Mouse (Mus musculus) T-helper 17 cell (primary cell): ENCODE data around the gene Atp2a2.
"Not testable (repeated sequence)": the region's sequence is repeated elsewhere in the genome, so short reads cannot be mapped to it uniquely, and the experiment has no call there.

Experiments
- in situ Hi-C, 2 experiments: fragments of 300-600 bp; cut with MboI, MseI; formaldehyde crosslinking; loops; 1 replicate in 1 of 2; 2 replicates in 1 of 2; pipeline ENCODE4 v1.15.1; 2025; ENCODE audit warnings: high pct_unique_total_duplicates in 2 of 2

The Atp2a2 gene

GRCm38 (mm10) chr5:122421271-122422068, 80.6 kb downstream of the Atp2a2 start, which contains the start of gene Anapc7:
TSS of gene Anapc7 (plus strand) at chr5:122421693.
- in situ Hi-C loops: no loop called here

DNA sequence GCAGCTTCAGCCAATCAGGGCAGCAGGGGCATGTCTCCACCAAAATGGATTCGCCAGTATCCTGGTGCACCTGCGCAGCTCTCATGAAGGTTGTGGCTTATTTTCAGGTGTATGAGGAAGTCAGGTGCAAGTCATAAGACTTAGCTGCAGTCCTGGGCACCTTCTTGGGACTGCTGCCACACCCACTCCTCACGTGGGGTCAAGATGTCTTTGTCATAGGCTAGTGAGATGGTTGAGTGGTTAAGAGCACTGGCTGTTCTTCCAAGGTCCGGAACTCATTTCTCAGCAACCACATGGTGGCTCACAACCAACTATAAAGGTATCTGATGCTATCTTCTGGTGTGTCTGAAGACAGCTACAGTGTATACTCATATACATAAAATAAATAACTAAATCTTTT, 81.3 kb downstream of the Atp2a2 start:
- in situ Hi-C loops: not testable (repeated sequence)

- in situ Hi-C loops: no loop called here
Observed at GRCm38 (mm10) chr5:122415465-122415864, 86.6 kb downstream of the Atp2a2 start.

- in situ Hi-C loops: loop anchor here in 1 of 2 experiments (5.0 kb wide), 1 partner anchor 208 kb away; no protein-coding TSS in a partner anchor
Observed at GRCm38 (mm10) chr5:122414351-122414750, 87.7 kb downstream of the Atp2a2 start.

GRCm38 (mm10) chr5:122412826-122413225, 89.2 kb downstream of the Atp2a2 start:
- in situ Hi-C loops: loop anchor here in 1 of 2 experiments (5.0 kb wide), 1 partner anchor 209 kb away; no protein-coding TSS in a partner anchor

DNA sequence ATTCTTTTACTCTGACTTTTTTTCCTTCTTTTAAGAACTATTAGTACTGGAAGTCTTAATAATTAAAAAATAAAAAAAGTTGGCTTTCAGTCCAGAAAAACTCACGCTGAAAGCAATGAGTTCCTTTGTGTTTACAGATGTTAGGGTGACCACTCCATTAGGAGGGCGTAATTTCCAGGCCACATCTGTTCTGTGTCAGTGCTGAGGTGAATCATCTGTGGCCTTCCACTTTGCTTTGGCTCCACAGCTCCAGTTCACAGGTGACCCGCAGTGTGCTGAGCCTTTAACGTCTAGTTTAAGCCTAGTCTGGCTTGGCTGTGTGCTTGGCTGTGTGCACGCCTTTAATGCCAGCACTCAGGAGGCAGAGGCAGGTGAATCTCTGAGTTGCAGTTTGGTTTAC, 90.1 kb downstream of the Atp2a2 start:
- in situ Hi-C loops: loop anchor here in 1 of 2 experiments (5.0 kb wide), 1 partner anchor 210 kb away; no protein-coding TSS in a partner anchor

DNA sequence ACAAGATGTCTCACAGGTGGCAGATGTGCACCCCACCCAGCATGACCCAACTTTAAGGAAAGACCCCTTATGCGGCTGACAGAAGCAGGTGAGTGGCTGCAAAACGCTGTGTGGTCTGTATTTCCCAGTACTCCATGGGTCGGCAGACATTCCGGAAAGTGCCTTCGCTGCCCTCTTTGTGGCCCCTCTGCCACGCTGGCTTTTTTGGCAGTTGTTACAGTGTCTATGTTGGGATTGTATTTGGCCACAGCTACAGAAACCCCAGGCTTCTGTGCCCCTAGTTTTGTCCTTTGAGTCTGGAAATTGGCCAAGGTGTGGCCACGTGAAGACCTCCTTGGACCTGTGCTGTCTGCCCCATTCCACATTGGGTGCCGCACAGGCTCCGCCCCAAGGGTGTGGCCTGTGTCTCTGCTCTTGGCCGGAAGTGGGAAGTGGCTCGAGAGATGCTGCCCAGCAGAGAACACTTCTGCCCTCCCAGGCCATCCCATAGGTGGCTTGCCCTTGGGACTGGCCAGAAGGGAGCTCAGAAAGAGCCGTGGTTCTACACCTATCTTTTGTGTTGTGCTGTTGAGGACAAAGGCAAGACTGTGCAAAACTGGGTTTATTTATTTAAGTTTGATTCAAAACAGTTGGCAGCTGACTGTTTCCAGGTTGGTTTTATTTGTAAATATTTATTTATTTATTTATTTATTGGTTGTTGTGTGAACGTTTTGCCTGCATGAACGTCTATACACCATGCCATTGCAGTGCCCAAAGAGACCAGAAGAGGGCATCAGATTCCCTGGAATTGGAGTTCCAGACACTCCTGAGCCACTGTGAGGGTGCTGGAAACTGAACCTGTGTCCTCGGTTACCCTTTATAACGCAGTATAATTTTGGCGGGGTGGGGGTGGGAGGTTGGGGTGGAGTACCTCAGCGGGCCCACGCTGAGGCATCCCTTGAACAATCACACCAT, 92.1 kb downstream of the Atp2a2 start:
- in situ Hi-C loops: loop anchor here in 1 of 2 experiments (5.0 kb wide), 1 partner anchor 212 kb away; no protein-coding TSS in a partner anchor

- in situ Hi-C loops: no loop called here
Observed at GRCm38 (mm10) chr5:122405537-122405936, 96.5 kb downstream of the Atp2a2 start.
